Mouse (Mus musculus): ENCODE data around the gene Syngap1.

DNA sequence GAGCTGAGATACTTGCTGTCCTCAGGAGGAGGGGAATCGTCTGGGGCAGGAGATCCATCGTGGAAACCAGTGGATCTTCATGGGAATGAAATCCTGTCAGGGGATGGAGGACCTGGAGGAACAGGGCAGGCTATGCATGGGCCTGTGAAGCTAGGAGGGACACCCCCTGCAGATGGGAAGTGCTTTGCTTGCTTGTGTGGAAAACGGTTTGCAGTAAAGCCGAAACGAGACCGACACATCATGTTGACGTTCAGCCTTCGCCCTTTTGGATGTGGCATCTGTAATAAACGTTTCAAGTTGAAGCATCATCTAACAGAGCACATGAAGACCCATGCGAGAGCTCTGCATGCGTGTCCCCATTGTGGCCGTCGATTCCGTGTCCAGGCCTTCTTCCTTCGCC is 33.5 kb downstream of the Syngap1 start:
- TF ChIP-seq CTCF (IDR thresholded peaks at IDR 0.05; ENCODE audit: low read depth) (no peak), EP300 (IDR thresholded peaks at IDR 0.05; ENCODE audit: low read depth) (no peak)

All from liver, embryonic 14.5 days (tissue).